In genomic region chr2:136596451-136596850, GRCm38 (mm10) we compare ENCODE assay signal across 9 mouse cellular contexts.
DNase-seq lines count a peak whose midpoint lies in the region; ATAC-seq and TF ChIP-seq lines count a peak whose summit lies in the region.
"Had no signal": no experiment of that assay in that cellular context is flagged by ENCODE, and none has a peak within 500 bp of the region (broad histone marks: within the 10 kb centered on the region; RNA-seq: fewer than 3 reads in every experiment).

No protein-coding gene starts in this region.

- peak; percentile 46 for DNase-seq in midbrain, embryonic 10.5 days (ENCODE audit: low spot score)
- DNase-seq in adrenal gland, postnatal 14 days, result peak; percentile 68
- peak; percentile 71 for DNase-seq in embryo, embryonic 10.5 days (ENCODE audit: low spot score)
- peak; percentile 76 for DNase-seq in hindbrain, embryonic 14.5 days (ENCODE audit: low spot score)
- peak; percentile 36 for DNase-seq in liver, postnatal 0 days

- no peak overlapping the region for H3K4me3 ChIP-seq in midbrain, embryonic 10.5 days
- no peak overlapping the region for H3K4me3 ChIP-seq in midbrain, embryonic 16.5 days (ENCODE audit: low read depth, low read length)
- H3K4me3 ChIP-seq in hindbrain, embryonic 14.5 days (replicated peaks; ENCODE audit: low read length), result no peak overlapping the region
- H3K4me3 ChIP-seq in liver, postnatal 0 days (ENCODE audit: low read depth, low read length), result no peak overlapping the region
- no peak overlapping the region for H3K4me3 ChIP-seq in small intestine, adult 2 months (ENCODE audit: low read depth, low read length)
- H3K4me3 ChIP-seq: lung, embryonic 15.5 days had no signal

- H3K36me3 ChIP-seq in midbrain, embryonic 10.5 days, result no peaks in the 10 kb centered on the region
- H3K36me3 ChIP-seq in midbrain, embryonic 16.5 days (ENCODE audit: control insufficient read depth, insufficient read depth, low read length), result no peaks in the 10 kb centered on the region
- H3K36me3 ChIP-seq in hindbrain, embryonic 14.5 days (replicated peaks; ENCODE audit: control insufficient read depth, insufficient read depth), result no peaks in the 10 kb centered on the region
- no peaks in the 10 kb centered on the region for H3K36me3 ChIP-seq in liver, postnatal 0 days (replicated peaks; ENCODE audit: insufficient read depth, low read length)
- H3K36me3 ChIP-seq in small intestine, adult 2 months (ENCODE audit: control insufficient read depth, insufficient read depth, low read length), result no peaks in the 10 kb centered on the region
- H3K36me3 ChIP-seq: lung, embryonic 15.5 days had no signal

- peak; percentile 69 for TF ChIP-seq CTCF in liver, postnatal 0 days (IDR thresholded peaks at IDR 0.05; ENCODE audit: low read depth)
- TF ChIP-seq CTCF in small intestine, adult 2 months (IDR thresholded peaks at IDR 0.05; ENCODE audit: extremely low read depth, insufficient read length, insufficient replicate concordance, low read depth, low read length), result peak; percentile 57; the same call in 1 of the 2 replicates

- no peak for TF ChIP-seq EP300 in liver, postnatal 0 days (IDR thresholded peaks at IDR 0.05; ENCODE audit: low read depth)

- H3K9me3 ChIP-seq in midbrain, embryonic 10.5 days (replicated peaks), result no peaks in the 10 kb centered on the region
- no peaks in the 10 kb centered on the region for H3K9me3 ChIP-seq in midbrain, embryonic 16.5 days (replicated peaks; ENCODE audit: control insufficient read depth, low read length, poor library complexity, severe bottlenecking)
- no peaks in the 10 kb centered on the region for H3K9me3 ChIP-seq in hindbrain, embryonic 14.5 days (ENCODE audit: control insufficient read depth, low read length)
- no peaks in the 10 kb centered on the region for H3K9me3 ChIP-seq in liver, postnatal 0 days (ENCODE audit: low read length)
- H3K9me3 ChIP-seq: lung, embryonic 15.5 days had no signal

- no peaks in the 10 kb centered on the region for H3K4me1 ChIP-seq in midbrain, embryonic 10.5 days
- no peaks in the 10 kb centered on the region for H3K4me1 ChIP-seq in midbrain, embryonic 16.5 days (ENCODE audit: control insufficient read depth, insufficient read depth, low read length)
- no peaks in the 10 kb centered on the region for H3K4me1 ChIP-seq in hindbrain, embryonic 14.5 days (replicated peaks; ENCODE audit: control insufficient read depth, insufficient read depth, low read length)
- no peaks in the 10 kb centered on the region for H3K4me1 ChIP-seq in liver, postnatal 0 days (ENCODE audit: insufficient read depth)
- no peaks in the 10 kb centered on the region for H3K4me1 ChIP-seq in small intestine, adult 2 months (ENCODE audit: control insufficient read depth, insufficient read depth, insufficient read length, low read length)
- H3K4me1 ChIP-seq: lung, embryonic 15.5 days had no signal

- TF ChIP-seq POLR2A in small intestine, adult 2 months (IDR thresholded peaks at IDR 0.05; ENCODE audit: low read depth, low read length), result no peak

- no peak overlapping the region for H3K9ac ChIP-seq in midbrain, embryonic 16.5 days (ENCODE audit: low read depth, low read length)
- H3K9ac ChIP-seq in hindbrain, embryonic 14.5 days, result no peak overlapping the region
- no peak overlapping the region for H3K9ac ChIP-seq in liver, postnatal 0 days (replicated peaks)
- H3K9ac ChIP-seq: lung, embryonic 15.5 days had no signal

- H3K27me3 ChIP-seq in midbrain, embryonic 10.5 days (ENCODE audit: low read depth, poor library complexity, severe bottlenecking), result no peaks in the 10 kb centered on the region
- H3K27me3 ChIP-seq in midbrain, embryonic 16.5 days (ENCODE audit: control insufficient read depth, insufficient read depth, low read depth, low read length), result no peaks in the 10 kb centered on the region
- no peaks in the 10 kb centered on the region for H3K27me3 ChIP-seq in hindbrain, embryonic 14.5 days (ENCODE audit: control insufficient read depth, insufficient read depth, low read length)
- no peaks in the 10 kb centered on the region for H3K27me3 ChIP-seq in liver, postnatal 0 days (ENCODE audit: insufficient read depth, low read length)
- H3K27me3 ChIP-seq in small intestine, adult 2 months (ENCODE audit: control insufficient read depth, insufficient read depth, low read length), result no peaks in the 10 kb centered on the region
- H3K27me3 ChIP-seq: lung, embryonic 15.5 days had no signal

- 25% methylated on average over 3 of the region's 3 CpGs for WGBS in midbrain, embryonic 10.5 days
- 25% methylated on average over 3 of the region's 3 CpGs for WGBS in midbrain, embryonic 16.5 days
- 28% methylated on average over 3 of the region's 3 CpGs for WGBS in hindbrain, embryonic 14.5 days
- 19% methylated on average over 3 of the region's 3 CpGs for WGBS in liver, postnatal 0 days (ENCODE audit: insufficient replicate concordance)
- WGBS in small intestine, adult 2 months, result 30% methylated on average over 3 of the region's 3 CpGs

- no peak overlapping the region for H3K27ac ChIP-seq in midbrain, embryonic 10.5 days (replicated peaks)
- no peak overlapping the region for H3K27ac ChIP-seq in midbrain, embryonic 16.5 days (ENCODE audit: low read length)
- no peak overlapping the region for H3K27ac ChIP-seq in hindbrain, embryonic 14.5 days
- no peak overlapping the region for H3K27ac ChIP-seq in liver, postnatal 0 days (ENCODE audit: low read depth)
- H3K27ac ChIP-seq in small intestine, adult 2 months (ENCODE audit: insufficient read depth, low read depth, low read length), result no peak overlapping the region
- H3K27ac ChIP-seq: lung, embryonic 15.5 days had no signal

- no peak overlapping the region for H3K4me2 ChIP-seq in midbrain, embryonic 16.5 days (ENCODE audit: low read length)
- H3K4me2 ChIP-seq in hindbrain, embryonic 14.5 days (replicated peaks), result no peak overlapping the region
- H3K4me2 ChIP-seq in liver, postnatal 0 days (ENCODE audit: low read depth, low read length), result no peak overlapping the region
- H3K4me2 ChIP-seq: lung, embryonic 15.5 days had no signal

- ATAC-seq in midbrain, embryonic 16.5 days, result no peak
- no peak for ATAC-seq in hindbrain, embryonic 14.5 days (ENCODE audit: low FRiP score)
- no peak for ATAC-seq in liver, postnatal 0 days
- ATAC-seq in monocyte, adult 5-6 weeks (replicated peaks; ENCODE audit: insufficient number of reproducible peaks, low FRiP score, low TSS enrichment, poor library complexity, severe bottlenecking), result no peak
